Mouse (Mus musculus) forebrain, embryonic 13.5 days (tissue): ENCODE results near the gene Nipal3. TPM values are rescaled to one million over a fixed set of nuclear protein-coding genes. Genes with fewer than 3 reads are reported as not detected.

Experiments
- ATAC-seq: fragments of 200-750 bp; cut with Nextera tagmentation; 2 replicates; pipeline ENCODE4 v1.8.0; 2017
- H3K27ac ChIP-seq: fragments of 300-500 bp; sonication (generic); 2 replicates; pipeline ENCODE4 v1.5.1; 2015; ENCODE audit warnings: inconsistent platforms, mild to moderate bottlenecking, moderate library complexity
- H3K27me3 ChIP-seq: fragments of 300-500 bp; sonication (generic); 2 replicates; pipeline ENCODE4 v1.6.1; 2015; ENCODE audit warnings: mild to moderate bottlenecking, inconsistent platforms
- H3K36me3 ChIP-seq: fragments of 300-500 bp; sonication (generic); 2 replicates; pipeline ENCODE4 v1.6.1; 2015; ENCODE audit warnings: mild to moderate bottlenecking, inconsistent platforms; ENCODE audit not compliant: poor library complexity, severe bottlenecking
- H3K4me1 ChIP-seq: fragments of 300-500 bp; sonication (generic); 2 replicates; pipeline ENCODE4 v1.6.1; 2015; ENCODE audit warnings: inconsistent platforms
- H3K4me2 ChIP-seq: fragments of 300-500 bp; sonication (generic); 2 replicates; pipeline ENCODE4 v1.6.1; 2015; ENCODE audit warnings: inconsistent platforms, mild to moderate bottlenecking, moderate library complexity
- H3K4me3 ChIP-seq: fragments of 300-500 bp; sonication (generic); 2 replicates; pipeline ENCODE4 v1.5.1; 2015; ENCODE audit warnings: mild to moderate bottlenecking, inconsistent platforms
- H3K9ac ChIP-seq: fragments of 300-500 bp; sonication (generic); 2 replicates; pipeline ENCODE4 v1.6.1; 2015; ENCODE audit warnings: mild to moderate bottlenecking, inconsistent platforms
- H3K9me3 ChIP-seq: fragments of 300-500 bp; sonication (generic); replicated peaks from 2 replicates; pipeline ENCODE4 v1.6.1; 2016; ENCODE audit warnings: inconsistent platforms
- WGBS: fragments of 180-500 bp; shearing (Covaris S2); methylation state at CpG from one replicate; pipeline ENCODE4 v1.1.7; 2015; 5-methylcytosine and 5-hydroxymethylcytosine counted together
- polyA plus RNA-seq: library from polyadenylated mRNA; unstranded; fragments of >200 nt; fragmentation: Nextera tagmentation; extraction: Ambion mirVana; gene quantifications from 2 replicates; pipeline ENCODE4 v1.2.1, GENCODE M21; 2015

Gene Nipal3
- polyA plus RNA-seq, 1 experiment from 2014 or later: 2.7 TPM

DNA sequence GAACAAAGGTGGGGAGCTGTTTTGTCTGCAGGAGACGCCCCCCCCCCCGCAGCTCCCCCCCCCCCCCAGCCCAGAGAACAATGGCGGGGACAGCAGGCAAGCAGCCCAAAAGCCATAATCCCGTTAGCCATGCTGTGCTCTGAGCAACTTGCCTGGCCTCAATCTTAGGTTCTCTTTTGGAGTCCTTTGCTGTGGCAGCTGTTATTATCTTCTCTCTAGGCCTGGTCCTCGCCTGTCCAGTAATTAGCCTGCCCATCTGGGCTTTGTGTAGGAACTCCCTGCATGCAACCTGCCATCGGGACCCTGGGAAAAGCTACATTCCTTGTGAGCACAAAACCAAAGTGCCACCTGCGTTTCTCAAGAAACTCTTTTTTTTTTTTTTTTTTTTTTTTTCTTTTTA is 29.1 kb upstream of the Nipal3 start:
- 0 out of 2 replicates have a peak, but pooled peaks cover 3% of the 10 kb centered on the region for H3K27me3 ChIP-seq
- H3K9me3 ChIP-seq: no peaks in the 10 kb centered on the region
- H3K27ac ChIP-seq: no peak overlapping the region
- H3K4me1 ChIP-seq: peaks cover 34% of the 10 kb centered on the region
- no peak overlapping the region for H3K4me2 ChIP-seq
- peak; percentile 43; the same call in 1 of the 2 replicates for ATAC-seq
- no peak overlapping the region for H3K9ac ChIP-seq
- no peaks in the 10 kb centered on the region for H3K36me3 ChIP-seq
- no peak overlapping the region for H3K4me3 ChIP-seq
- 0% methylated on average over 6 of the region's 7 CpGs for WGBS

DNA sequence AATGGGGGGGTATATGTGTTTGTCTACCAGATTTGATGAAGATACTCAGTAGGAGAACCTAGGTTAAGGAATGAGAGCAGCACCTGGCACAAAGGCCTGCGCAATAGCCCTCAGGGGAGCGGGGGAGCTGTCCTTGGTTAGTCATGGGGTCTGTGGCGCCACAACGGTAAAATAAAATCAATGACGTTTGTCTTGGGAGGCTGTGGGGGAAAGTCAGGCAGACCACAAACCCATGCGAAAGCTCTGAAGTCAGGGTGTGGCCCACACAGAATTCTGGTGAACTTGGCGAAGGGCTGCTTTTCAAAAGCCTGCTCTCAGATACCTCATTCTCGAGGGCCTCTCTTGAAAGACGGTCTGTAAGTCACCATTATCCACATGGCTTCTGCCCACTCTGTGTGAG is 25.6 kb upstream of the Nipal3 start:
- Histone ChIP-seq H3K27ac (no peak overlapping the region), H3K36me3 (no peaks in the 10 kb centered on the region), H3K4me3 (no peak overlapping the region), H3K4me1 (peaks cover 17% of the 10 kb centered on the region), H3K9ac (no peak overlapping the region), H3K9me3 (no peaks in the 10 kb centered on the region), H3K4me2 (no peak overlapping the region), H3K27me3 (0 out of 2 replicates have a peak, but pooled peaks cover under 1% of the 10 kb centered on the region)
- 85% methylated on average over 9 of the region's 9 CpGs for WGBS
- ATAC-seq: no peak

DNA sequence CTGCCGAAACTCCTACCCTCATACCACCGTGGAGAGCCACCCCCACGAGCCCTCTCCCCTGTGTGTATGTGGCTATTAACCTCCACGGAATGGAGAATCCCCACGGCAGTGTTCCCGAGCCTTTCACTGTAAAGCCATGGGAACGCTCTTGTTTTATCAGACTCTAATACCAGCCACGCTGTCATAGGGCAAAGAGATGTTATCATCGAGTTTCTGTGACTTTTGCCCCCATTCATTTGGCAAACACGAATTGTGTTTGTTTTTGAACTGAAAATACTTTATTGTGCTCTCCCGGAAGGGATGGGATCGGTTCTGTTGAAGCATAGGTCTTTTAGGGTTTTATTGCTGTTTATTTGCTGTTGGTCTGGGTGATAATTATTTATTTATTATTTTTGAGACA is 23.3 kb upstream of the Nipal3 start:
- Histone ChIP-seq H3K9me3 (no peaks in the 10 kb centered on the region), H3K27ac (no peak overlapping the region), H3K4me1 (no peaks in the 10 kb centered on the region), H3K27me3 (no peaks in the 10 kb centered on the region), H3K4me3 (no peak overlapping the region), H3K4me2 (no peak overlapping the region), H3K36me3 (no peaks in the 10 kb centered on the region), H3K9ac (no peak overlapping the region)
- no peak for ATAC-seq
- WGBS: 87% methylated on average over 12 of the region's 12 CpGs

DNA sequence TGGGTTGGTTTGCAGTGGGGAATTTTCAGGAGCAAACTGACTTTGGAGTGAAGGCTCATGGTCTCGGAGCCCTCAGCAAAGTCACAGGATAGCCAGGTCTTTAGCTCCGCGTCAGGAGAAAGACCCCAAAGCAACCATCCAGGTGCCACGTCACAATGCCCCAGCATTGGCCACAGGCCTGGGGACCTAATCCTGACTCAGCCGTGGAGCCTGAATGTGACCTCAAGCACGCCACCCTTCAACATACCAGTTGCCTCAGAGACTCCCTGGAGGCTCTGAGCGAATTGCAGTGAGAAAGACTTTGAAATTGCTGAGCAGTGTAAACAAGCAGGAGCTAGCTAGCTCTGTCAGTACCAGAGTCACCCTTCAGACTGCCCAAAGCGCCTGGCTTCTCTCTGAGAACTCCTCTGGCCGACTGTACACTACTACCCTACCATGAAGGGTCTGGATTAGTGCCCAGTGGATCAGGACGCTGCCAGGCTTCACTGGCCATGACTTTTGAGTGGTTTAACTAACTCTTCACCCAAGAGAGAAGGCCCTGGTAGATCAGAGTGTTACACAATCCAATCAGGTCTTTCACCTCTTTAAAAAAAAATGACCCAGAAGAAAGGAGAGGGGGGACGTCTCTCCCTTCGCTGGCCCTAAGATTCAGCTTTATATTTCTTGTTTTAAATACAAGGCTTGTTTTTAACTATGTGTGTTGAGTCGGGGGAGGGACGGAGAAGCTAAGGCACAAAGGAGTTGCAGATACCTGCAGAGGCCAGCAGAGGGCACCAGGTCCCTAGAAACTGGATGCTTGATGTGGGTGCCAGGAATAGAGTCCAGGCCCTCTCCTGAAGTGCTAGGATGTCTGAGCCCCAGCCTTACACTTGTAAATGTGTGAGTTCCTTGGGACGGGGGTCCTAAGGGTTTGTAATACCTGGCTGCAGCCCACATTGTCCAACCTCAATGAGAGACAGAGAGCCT is 21.8 kb upstream of the Nipal3 start:
- Histone ChIP-seq H3K4me2 (no peak overlapping the region), H3K4me3 (no peak overlapping the region), H3K27me3 (no peaks in the 10 kb centered on the region), H3K27ac (no peak overlapping the region), H3K36me3 (no peaks in the 10 kb centered on the region), H3K4me1 (no peaks in the 10 kb centered on the region), H3K9me3 (no peaks in the 10 kb centered on the region), H3K9ac (no peak overlapping the region)
- WGBS: 59% methylated on average over 15 of the region's 15 CpGs
- no peak for ATAC-seq

DNA sequence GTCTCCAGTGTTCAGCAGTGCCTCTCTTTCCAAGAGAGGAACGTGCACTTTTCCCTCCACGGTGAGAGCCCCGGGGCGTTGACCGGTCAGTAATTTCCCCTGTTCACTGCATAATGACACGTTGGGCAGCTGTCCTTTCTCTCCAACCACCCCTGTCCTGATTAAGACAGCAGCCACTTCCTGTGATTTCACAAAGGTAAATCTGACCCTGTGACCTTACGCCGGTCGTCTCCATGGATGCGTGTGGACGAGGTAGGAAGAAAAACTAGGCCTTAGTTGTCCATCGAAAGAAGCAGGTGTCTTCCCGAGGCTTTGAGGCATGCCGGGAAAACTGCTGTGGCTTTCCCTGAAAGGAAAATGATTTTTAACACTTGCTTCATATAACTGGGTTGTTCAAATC is 20.1 kb upstream of the Nipal3 start:
- no peak overlapping the region for H3K9ac ChIP-seq
- no peaks in the 10 kb centered on the region for H3K36me3 ChIP-seq
- no peak overlapping the region for H3K27ac ChIP-seq
- H3K9me3 ChIP-seq: no peaks in the 10 kb centered on the region
- H3K27me3 ChIP-seq: no peaks in the 10 kb centered on the region
- no peak for ATAC-seq
- no peaks in the 10 kb centered on the region for H3K4me1 ChIP-seq
- H3K4me3 ChIP-seq: no peak overlapping the region
- no peak overlapping the region for H3K4me2 ChIP-seq
- WGBS: 70% methylated on average over 14 of the region's 14 CpGs

DNA sequence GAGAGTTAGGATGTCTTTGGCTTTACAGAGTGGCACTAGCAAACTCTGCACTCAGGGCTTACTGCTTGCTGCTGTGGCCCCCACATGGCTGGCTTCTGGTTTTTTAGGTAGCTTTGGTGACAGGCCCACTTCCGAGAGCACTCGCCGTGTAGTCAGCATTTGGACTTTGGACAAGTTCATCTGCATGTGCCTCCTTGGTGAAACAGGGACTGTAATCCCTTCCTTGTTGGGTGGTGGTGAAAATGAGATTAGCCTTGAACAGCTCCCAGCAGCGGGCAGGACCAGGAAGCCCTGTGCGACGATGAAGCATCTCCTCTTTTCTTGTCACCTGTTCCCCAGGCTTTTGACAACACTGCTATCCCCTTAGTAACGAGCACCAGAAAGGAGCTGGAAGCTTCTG is 19.0 kb upstream of the Nipal3 start:
- WGBS: 88% methylated on average over 7 of the region's 7 CpGs
- H3K9ac ChIP-seq: no peak overlapping the region
- H3K4me2 ChIP-seq: no peak overlapping the region
- H3K27me3 ChIP-seq: no peaks in the 10 kb centered on the region
- no peaks in the 10 kb centered on the region for H3K9me3 ChIP-seq
- H3K4me3 ChIP-seq: no peak overlapping the region
- no peaks in the 10 kb centered on the region for H3K36me3 ChIP-seq
- ATAC-seq: no peak
- H3K27ac ChIP-seq: no peak overlapping the region
- H3K4me1 ChIP-seq: 0 out of 2 replicates have a peak, but pooled peaks cover 3% of the 10 kb centered on the region

DNA sequence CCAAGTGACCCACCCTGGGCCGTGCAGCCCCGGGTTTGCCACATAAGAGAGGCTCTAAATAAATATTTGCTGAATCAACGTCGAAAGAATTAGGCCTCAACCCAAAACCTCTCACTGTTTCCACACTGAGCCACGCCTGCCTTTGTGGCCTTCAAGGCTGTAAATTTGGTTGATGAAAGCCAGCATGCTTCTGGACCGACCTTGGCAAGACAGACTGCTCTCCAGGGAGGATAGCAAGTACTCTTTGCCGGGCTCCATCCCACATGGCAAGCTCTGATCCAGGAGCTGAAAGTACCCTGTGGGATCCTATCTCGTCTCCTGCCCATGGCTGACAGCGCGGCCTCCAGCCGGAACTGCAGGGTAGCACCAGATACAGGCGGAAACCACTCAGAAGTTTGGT is 14.7 kb upstream of the Nipal3 start:
- 63% methylated on average over 12 of the region's 12 CpGs for WGBS
- Histone ChIP-seq H3K4me1 (0 out of 2 replicates have a peak, but pooled peaks cover 11% of the 10 kb centered on the region), H3K4me2 (no peak overlapping the region), H3K27me3 (no peaks in the 10 kb centered on the region), H3K9ac (no peak overlapping the region), H3K4me3 (no peak overlapping the region), H3K36me3 (no peaks in the 10 kb centered on the region), H3K9me3 (no peaks in the 10 kb centered on the region), H3K27ac (no peak overlapping the region)
- ATAC-seq: no peak

DNA sequence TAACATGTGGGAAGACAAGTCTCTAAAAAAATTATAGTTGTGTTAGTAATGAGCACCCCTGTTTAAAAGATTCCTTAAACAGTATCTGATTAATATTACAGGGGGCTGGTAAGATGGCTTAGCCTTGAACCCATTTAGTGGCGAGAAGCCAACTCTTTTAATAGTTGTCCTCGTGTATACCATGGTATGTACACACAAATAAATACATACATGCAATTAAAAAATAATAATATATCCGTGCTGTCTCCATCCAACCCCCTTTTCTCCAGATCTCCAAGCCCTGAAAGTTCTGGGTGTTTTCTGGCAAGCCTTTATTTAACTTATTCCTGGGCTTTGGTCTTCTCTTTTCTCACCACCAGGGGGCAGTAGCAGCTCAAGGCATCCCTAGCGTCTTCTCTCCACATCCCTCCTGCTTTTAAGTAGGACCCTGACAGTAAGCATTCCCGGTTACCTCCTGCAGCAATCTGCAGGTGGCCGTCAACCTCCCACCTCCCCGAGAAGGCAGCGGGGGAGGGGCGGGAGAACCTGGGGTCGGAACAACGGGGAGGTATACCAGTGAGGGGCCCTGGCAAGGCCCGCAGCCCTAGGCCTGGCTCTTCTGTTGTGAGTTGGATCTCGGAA is 13.7 kb upstream of the Nipal3 start:
- H3K4me3 ChIP-seq: peak overlapping the region; percentile 17; the same call in 1 of the 2 replicates
- no peaks in the 10 kb centered on the region for H3K27me3 ChIP-seq
- 11% methylated on average over 13 of the region's 13 CpGs for WGBS
- ATAC-seq: peak; percentile 55; the same call in 1 of the 2 replicates
- no peaks in the 10 kb centered on the region for H3K36me3 ChIP-seq
- H3K9ac ChIP-seq: peak overlapping the region; percentile 34; the same call in 1 of the 2 replicates
- H3K9me3 ChIP-seq: no peaks in the 10 kb centered on the region
- H3K27ac ChIP-seq: no peak overlapping the region
- peak overlapping the region; percentile 52 for H3K4me2 ChIP-seq
- 0 out of 2 replicates have a peak, but pooled peaks cover 11% of the 10 kb centered on the region for H3K4me1 ChIP-seq

DNA sequence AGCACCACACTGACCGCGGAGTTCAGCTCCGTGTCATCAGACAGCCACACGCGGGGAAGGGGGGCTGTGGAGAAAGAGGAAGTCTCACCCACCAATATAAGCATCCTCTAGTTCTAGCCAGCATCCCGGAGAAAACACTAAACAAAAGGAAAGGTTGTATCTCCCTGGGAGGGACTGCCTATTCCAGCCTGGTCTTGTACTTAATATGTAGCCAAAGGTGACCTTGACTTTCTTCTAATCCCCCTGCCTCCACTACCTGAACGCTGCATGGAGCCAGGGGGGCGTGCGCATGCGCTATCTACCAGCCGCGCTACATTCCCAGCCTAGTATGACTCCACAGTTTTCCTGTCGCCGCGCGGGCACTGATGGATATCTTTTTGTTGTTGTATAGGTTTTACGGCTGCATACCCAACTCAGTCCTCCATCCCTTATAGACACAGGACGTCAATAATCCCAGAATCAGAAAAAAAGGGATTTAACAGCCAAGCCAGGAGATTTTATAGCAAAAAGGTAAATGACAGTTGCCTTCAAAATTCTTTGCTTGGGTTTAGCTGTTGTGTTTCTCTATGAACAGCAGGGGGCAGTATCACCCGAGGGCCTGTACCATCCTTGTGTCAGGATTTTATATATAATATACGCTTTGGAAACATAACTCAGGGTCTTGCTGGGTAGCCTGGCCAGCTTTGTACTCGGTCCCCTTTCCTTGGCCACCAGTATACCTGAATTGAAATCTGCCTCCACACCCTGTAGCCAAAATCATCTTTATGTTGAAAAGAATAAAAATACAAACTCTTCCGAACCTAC is 12.9 kb upstream of the Nipal3 start:
- Histone ChIP-seq H3K4me2 (peak overlapping the region; percentile 58), H3K4me1 (0 out of 2 replicates have a peak, but pooled peaks cover 11% of the 10 kb centered on the region), H3K9ac (peak overlapping the region; percentile 53), H3K36me3 (no peaks in the 10 kb centered on the region), H3K4me3 (peak overlapping the region; percentile 23), H3K27ac (no peak overlapping the region), H3K27me3 (no peaks in the 10 kb centered on the region), H3K9me3 (no peaks in the 10 kb centered on the region)
- ATAC-seq: peak; percentile 33; the same call in 1 of the 2 replicates
- 18% methylated on average over 22 of the region's 22 CpGs for WGBS

DNA sequence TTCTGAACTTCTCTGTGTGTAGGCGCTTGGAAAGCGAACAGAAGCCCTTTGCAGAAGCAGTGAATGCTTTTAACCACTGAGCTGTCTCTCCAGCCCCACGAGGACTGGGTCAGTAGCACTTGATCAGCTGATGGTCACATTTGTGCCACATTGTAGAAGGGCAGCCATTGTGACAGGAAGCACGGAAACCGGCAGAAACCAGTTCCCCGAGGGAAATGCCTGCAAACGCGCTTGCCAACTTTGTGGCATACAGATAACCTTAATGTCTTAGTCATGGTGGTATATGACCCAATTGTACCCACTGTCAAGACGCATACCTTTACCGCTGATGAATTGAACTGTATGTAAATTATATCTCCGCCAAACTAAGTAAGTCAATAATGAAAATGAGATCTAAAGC is 11.0 kb upstream of the Nipal3 start:
- Histone ChIP-seq H3K4me1 (0 out of 2 replicates have a peak, but pooled peaks cover 11% of the 10 kb centered on the region), H3K4me2 (no peak overlapping the region), H3K9me3 (0 out of 2 replicates have a peak, but pooled peaks cover 3% of the 10 kb centered on the region), H3K36me3 (no peaks in the 10 kb centered on the region), H3K27me3 (no peaks in the 10 kb centered on the region), H3K9ac (no peak overlapping the region), H3K27ac (no peak overlapping the region), H3K4me3 (no peak overlapping the region)
- WGBS: 85% methylated on average over 11 of the region's 11 CpGs
- ATAC-seq: no peak

DNA sequence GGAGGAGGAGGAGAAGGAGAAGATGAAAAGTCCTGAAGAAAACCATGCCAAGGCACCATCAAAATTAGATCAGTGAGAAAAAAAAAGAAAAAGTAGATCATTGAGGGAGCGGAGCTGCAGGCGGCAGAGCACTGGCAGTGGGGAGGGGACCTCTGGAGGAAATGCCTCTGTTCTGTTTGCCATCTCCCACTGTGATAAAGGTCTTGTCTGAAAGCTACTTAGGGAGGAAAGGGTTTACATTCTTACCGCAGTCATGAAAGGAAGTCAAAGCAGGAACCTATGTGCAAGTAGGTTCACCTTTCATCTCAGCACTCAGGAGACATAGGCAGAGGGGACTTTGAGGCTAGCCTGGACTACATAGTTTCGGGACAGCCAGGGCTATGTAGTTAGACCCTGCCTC is 6.7 kb upstream of the Nipal3 start:
- 45% methylated on average over 4 of the region's 4 CpGs for WGBS
- Histone ChIP-seq H3K9me3 (0 out of 2 replicates have a peak, but pooled peaks cover 7% of the 10 kb centered on the region), H3K4me1 (no peaks in the 10 kb centered on the region), H3K9ac (no peak overlapping the region), H3K4me3 (no peak overlapping the region), H3K36me3 (no peaks in the 10 kb centered on the region), H3K27ac (no peak overlapping the region), H3K4me2 (no peak overlapping the region), H3K27me3 (peaks cover 2% of the 10 kb centered on the region; the same call in 1 of the 2 replicates)
- no peak for ATAC-seq
